Mouse (Mus musculus): ENCODE data around the gene Aplf.
"Not testable (repeated sequence)": the region's sequence is repeated elsewhere in the genome, so short reads cannot be mapped to it uniquely, and the experiment has no call there.

Aplf gene

DNA sequence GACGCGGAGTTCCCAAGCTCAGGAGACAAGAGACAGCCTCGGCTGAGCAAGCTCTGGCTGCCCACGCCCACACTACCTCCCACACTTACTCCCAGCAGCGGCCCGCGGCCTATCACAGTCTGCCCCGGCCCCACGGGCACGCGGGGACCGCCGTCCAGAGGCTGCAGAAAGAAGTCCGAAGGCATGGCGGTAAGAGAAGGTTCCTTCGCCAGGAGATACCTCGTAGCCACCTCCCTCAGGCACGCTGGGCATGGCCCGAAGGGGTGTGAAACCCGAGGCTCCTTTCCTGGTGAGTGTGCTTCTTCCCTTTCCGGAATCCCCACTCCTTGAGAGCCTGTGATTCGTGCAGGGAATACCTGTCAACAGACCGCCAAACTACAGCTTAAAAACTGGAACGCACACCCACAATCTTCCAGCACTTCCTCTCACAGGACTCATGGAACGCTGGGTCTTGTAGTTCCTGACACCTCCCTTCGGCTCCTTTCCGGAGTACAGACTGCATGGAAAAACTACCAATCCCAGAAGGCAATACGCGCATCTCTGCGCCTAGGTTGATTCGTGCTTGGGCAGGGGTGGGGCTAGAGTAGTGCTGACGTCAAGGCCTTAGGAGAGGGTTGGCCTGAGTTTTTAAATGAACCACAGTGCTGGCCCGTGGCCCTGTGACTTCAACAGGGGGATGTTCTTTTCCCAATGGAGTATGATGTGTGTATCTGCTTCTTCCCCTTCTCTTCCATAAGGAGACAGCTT, at the start of gene Aplf:
Gene Aplf (minus strand): TSS at position 423 of the 747 bp plus-strand sequence.
- DNase-seq (ENCODE audit: low spot score), result peak; percentile 39

DNA sequence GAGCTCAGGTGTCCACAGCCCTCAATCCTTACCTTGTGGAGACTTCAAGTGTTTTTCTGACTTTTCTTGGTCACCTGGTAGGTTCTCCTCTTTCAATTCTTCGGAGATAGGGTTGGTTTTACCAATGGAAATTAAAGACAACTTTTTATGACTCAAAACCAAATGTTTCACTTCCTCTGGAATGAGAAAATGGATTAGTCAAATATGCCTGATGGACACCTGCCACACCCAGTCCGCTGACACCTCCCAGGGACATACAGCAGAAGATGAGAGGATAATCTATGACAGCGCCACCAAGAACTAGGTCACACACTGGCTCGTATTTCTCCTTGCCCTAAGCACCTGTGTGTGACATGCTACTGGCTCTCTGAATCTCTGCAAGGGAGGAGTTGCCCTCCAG, 42.1 kb upstream of the Aplf start:
- no peak for DNase-seq (ENCODE audit: low spot score)

DNA sequence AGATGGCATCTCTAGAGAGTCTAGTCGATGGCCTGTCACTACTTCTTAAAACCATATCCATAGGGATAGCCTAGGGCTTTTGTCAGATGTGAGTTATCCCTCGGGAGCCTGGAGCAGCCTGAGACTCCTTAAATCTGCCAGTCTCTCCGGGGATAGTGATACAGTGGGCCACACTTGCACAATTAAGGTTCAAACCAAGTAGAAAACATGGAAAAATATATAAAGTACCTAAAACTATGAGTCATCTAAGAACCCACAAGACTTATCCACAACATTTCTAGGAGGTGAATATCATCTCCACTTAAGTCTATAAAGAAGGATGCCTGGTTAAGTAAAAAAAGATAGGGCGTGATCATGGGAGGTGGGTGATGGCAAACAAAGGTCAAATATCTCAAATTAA, 40.3 kb upstream of the Aplf start:
- DNase-seq (ENCODE audit: low spot score), result no peak

GRCm38 (mm10) chr6:87706246-87706645, 34.3 kb upstream of the Aplf start:
- DNase-seq (ENCODE audit: low spot score), result no peak

- no peak for DNase-seq (ENCODE audit: low spot score)
Measured at GRCm38 (mm10) chr6:87696544-87696943, 24.6 kb upstream of the Aplf start.

DNA sequence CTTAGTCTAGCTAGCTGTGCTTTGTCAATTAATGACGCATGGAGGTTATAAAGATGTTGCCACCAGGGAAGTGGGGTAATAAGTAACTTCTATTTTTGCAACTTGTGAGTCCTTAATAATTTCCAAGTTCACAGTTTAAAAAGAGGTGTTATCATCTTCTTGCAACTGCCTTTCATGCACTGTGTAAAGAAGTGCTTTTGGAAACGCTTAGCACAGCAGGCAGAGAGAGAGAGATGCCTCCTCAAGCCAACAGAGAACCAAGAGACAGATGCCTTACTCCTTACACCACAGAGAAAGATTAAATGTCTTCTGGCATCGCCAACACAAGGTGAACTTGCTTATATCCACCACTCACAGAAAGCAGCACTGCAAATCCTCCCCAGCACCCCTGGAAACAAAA, 24.0 kb upstream of the Aplf start:
- DNase-seq (ENCODE audit: low spot score), result no peak

- no peak for DNase-seq (ENCODE audit: low spot score)
Measured at GRCm38 (mm10) chr6:87680418-87680817, 8.4 kb upstream of the Aplf start.

DNA sequence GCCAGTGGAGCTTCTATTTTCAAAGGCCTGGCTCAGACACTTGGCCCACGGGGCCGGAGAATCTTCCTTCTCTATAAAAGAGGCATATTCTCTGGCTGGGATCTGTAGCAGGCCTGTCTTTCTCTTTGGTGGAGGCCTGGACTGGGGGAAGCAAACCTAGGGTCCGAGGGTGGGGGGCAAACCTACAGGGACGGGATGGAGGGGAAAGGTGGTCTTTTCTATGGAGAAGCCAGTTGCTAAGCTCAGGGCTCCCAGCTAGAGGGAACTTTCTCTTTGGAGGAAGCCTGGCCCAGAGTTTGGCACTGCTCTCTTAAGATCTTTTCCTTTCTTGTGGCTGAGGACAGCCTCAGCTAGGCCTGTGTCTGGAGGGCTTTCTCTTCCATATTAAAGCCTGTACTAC, 668 bp upstream of the Aplf start:
- no peak for DNase-seq (ENCODE audit: low spot score)

DNA sequence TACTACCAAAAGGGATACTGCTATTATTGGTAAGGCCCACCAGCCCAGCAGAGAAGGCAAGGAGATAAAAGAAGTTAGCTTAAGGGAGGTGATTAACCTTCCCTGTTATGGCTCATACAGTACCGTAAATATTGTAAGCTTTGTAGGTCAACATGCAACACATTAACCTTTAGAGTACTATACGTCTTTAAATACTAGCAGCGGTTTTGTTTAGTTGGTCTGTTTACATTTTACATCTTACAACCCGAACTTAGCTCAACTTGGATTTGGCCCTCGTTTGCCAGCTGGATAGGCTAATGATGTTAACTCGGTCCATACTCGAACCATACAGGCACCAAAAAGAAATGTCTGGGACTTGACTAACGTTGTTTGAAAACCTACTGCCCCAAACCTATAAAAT, 640 bp downstream of the Aplf start:
- no peak for DNase-seq (ENCODE audit: low spot score)

- DNase-seq (ENCODE audit: low spot score), result no peak
Measured at GRCm38 (mm10) chr6:87669894-87670588, 2.0 kb downstream of the Aplf start.

DNA sequence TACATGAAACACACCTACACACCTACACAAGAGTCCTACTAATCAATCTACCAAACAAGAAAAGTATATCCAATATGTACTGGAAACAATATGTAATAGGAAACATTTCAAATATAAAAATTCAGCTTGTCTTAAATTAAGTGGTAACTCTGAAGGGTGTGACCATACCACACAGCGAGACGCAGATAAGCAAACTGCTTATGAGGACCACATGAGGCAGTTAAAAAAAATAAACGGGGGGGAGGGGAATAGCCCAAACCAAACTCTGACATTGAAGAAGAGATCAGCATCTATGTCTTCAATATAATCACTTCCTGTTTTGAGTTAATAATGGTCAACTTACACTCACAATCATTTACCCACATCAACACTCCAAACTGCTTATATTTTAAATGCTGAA, 3.3 kb downstream of the Aplf start:
- no peak for DNase-seq (ENCODE audit: low spot score)

GRCm38 (mm10) chr6:87667804-87668203, 4.2 kb downstream of the Aplf start:
- no peak for DNase-seq (ENCODE audit: low spot score)

- no peak for DNase-seq (ENCODE audit: low spot score)
Measured at GRCm38 (mm10) chr6:87663445-87663844, 8.5 kb downstream of the Aplf start.

DNA sequence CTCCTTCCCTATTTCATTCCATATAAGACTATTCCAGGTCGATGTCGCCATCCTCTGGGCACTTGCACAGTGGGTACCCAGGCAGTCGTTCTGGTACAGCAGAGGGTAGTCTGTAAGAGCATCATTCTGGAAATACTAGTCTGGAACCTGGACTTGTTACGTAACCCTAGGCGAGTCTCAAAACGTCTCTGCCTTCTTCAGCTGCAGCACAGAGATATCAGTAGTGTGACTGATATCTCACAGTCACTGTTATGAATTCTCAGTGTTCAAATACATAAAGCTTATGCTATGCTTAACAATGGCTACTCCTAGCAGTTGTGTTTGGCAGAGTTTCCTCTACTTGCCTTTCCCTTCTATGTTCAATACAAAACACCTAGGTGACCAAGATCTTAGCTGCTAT, 9.8 kb downstream of the Aplf start:
- no peak for DNase-seq (ENCODE audit: low spot score)

DNA sequence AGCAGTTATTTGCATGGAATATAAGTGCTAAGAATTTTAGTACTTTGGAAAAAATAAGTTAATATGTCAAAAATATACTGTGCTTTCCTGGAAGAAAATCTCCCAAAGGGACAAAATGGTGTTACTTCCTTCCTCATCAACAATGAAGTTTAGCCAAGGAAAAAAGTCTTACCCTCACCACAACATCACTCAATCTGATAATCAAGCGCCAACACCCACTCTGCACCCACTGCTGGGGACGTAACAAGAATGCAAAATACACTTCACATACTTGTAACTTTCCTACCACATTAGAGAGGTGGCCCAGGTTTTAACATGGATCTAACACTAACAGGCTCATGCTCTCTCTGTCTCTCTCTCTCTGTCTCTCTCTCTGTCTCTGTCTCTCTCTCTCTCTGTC, 10.3 kb downstream of the Aplf start:
- DNase-seq (ENCODE audit: low spot score), result no peak

DNA sequence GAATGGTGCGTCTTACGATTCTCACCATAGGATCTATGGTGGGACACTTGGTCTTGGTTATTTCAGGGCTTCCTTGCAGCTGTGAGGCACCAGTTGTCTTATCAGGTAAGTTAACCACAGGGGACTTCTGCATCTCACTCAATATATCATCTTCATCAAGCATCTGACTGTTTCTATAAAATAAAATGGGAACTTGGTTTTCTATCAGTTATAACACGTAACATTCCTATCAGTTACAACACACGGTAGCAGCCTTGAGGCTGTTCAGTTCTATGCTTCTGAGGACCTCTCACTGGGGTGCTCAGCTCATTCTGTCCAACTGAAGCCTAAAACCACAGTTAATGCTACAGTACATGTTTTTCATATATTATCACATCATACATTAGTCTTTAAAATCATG, 13.2 kb downstream of the Aplf start:
- no peak for DNase-seq (ENCODE audit: low spot score)

DNA sequence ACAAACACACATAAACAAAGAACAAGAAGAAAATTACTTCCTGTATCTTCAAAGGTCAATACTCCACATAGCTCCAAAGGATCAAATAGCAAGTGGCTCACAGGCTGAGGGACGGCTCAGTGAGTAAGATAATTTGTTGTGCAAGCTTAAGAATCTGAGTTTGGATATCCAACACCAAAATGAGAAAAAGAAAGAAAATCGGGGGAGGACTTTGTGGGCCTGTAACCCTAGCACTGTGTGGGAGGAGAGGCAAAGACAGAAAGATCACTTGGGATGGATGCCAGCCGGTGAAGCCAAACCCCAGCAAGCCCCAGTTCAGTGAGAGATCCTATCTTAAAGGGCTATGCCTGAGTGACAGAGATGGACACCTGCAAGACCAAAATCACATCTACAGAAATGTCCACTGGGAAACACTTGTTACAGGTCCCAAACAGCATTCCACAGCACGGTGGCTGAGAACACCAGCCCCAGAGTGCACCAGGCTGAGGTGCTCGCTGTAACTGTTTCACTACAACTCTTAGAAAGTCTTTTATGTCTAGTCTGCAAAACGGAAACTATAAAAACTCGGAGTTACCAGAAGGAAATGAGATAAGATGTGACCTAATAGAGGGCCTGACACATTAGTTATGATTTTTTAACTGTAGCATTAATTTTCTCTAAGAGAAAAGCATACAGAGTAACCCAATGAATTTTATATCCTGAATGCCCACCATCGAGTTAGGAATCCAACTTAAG, 17.9 kb downstream of the Aplf start:
- no peak for DNase-seq (ENCODE audit: low spot score)

GRCm38 (mm10) chr6:87653478-87653877, 18.5 kb downstream of the Aplf start:
- no peak for DNase-seq (ENCODE audit: low spot score)

- DNase-seq (ENCODE audit: low spot score), result no peak
Measured at GRCm38 (mm10) chr6:87652670-87653069, 19.3 kb downstream of the Aplf start.

GRCm38 (mm10) chr6:87651787-87652186, 20.2 kb downstream of the Aplf start:
- DNase-seq (ENCODE audit: low spot score), result no peak

- no peak for DNase-seq (ENCODE audit: low spot score)
Measured at GRCm38 (mm10) chr6:87638134-87638660, 33.8 kb downstream of the Aplf start.

- no peak for DNase-seq (ENCODE audit: low spot score)
Measured at GRCm38 (mm10) chr6:87632176-87632575, 39.8 kb downstream of the Aplf start.

- not testable (repeated sequence) for DNase-seq (ENCODE audit: low spot score)
Measured at GRCm38 (mm10) chr6:87628936-87629335, 43.1 kb downstream of the Aplf start.
